Mouse (Mus musculus) heart, postnatal 36 days (tissue): Measurements from ENCODE around the gene Fam227a. TPM values are rescaled to one million over a fixed set of nuclear protein-coding genes. Genes with fewer than 3 reads are reported as not detected.

ENCODE experiments used
- DNase-seq, 2 experiments: peaks; one replicate each; pipeline ENCODE4 v3.0.0; 2021 to 2022
- intact Hi-C: fragments of 180-260 bp; cut with DNase I; formaldehyde crosslinking; loops from one replicate; pipeline ENCODE4 v1.15.1; 2025
- total RNA-seq, 2 experiments: library from RNA; stranded (reverse); gene quantifications; 2 replicates each; pipeline ENCODE4 v1.2.3; 2021

The Fam227a gene
- total RNA-seq, 2 experiments from 2014 or later: 0.78 to 1.7 TPM

DNA sequence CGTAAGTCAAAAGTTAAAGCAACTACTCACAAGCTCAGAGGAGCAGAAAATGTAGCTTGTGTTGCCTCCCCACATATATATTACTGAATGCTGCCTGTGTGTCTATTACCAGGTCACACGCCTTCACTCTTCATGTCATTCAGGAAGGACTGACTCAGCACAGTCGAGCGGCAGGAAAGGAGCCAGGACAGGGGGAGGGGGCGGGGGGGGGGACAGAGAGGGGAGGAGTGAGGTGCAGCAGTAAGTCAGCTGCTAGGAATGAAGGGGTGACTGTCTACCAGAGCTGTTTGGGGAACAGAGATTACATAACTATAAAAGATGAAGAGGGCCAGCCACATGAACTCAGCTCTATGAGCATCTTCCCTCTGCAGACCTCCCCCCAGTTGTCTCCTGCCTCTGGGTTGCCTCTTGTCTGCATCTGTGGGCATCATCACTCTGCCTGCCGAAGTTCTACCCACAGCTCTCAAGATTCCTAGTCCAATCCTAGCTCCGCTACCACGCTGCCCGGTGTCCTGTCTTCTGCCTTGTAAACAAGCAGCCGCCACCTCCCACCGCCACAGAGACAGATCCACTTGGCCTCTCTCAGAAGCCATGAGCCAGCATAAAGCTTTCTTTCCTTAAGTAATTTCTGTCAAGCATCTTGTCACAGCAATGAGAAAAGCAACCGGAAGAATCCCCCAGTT, 17.5 kb downstream of the Fam227a start:
- intact Hi-C loops: no loop called here
- DNase-seq: no peak

DNA sequence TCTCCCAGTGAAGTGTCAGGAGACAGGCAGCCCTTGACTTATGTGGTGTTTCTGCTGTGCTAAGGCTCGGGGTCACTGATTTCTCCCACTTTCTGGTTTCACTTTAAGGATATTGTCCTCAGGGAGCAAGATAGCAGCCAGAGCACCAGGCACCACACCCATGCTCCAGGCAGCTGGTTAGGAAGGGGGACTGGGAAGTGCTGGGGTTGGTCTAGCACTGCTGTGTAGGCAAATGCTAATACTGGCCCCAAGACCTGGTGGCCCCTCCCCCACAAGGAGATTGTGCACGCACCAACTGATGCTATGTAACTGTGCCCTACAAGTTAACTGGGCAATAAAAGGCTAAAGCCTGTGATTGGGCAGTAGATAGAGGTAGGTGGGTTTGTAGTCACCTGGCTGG, 28.3 kb downstream of the Fam227a start:
- DNase-seq: no peak
- intact Hi-C loops: no loop called here

DNA sequence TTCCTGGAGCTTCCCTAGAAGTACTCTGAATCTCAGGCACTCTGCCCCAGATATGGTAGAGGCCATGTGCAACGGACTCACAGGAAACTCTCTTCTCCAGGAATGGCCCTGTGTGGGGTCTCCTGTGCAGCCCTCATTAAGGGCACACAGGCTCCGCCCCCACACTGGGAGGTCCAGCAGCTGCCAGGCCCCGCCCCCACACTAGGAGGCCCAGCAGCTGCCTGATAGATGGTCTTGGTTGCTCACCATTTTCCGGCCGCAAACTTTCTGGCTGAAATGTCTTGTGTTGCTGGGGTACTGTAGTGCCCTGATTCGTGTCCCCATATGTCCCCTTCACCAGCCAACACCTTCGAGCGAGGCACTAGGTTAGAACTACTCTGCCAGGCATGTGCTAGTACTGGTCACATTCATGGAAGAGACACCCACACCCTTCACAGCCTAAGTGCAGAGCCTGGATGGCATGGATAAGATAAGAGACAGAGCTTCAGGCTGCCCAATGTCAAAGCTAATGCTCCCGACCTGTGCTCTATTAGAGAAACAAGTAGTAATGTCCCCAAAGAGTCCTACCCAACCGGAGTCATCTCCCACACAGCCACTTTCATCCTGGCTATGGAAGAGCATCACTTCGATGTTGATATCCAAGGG, 38.9 kb downstream of the Fam227a start:
- intact Hi-C loops: no loop called here
- no peak for DNase-seq

DNA sequence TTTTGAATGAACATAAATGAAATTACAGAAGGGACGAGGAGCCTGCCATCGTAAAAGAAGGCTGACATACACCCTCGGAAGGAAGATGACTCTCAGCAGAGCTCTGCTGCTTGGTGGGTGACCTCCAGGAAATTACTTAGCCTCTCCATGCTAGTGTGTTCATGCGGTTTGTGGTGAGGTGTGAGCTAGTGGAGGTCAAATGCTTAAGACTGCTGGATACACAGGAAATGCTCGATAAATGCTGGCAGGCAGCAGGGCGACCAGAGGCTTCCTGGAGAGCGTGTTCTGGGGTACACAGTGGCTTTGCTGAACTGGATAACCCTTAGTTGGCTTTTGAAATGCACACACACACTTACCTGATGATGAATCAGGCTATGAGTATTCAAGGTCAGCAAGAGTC, 40.3 kb downstream of the Fam227a start:
- DNase-seq: no peak
- intact Hi-C loops: no loop called here

DNA sequence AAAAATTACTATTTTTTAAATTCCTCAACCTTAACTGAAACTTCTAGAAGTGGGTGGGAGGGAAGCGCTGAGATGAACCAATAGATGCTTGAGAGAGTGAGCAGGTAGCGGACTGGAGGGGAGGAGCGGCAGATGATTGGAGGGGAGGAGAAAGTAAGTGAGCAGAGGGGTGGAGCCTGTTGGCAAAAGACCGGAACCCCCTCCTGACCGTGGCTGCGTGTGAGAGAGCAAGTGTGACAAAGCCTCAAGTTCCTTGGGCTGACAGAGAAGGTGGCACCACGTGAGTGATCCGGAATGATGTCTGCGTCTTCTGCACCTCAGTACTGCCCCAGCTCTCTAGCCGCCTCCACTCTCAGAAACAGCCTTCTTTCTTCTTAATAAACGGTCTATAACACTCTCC, 41.6 kb downstream of the Fam227a start:
- intact Hi-C loops: no loop called here

DNA sequence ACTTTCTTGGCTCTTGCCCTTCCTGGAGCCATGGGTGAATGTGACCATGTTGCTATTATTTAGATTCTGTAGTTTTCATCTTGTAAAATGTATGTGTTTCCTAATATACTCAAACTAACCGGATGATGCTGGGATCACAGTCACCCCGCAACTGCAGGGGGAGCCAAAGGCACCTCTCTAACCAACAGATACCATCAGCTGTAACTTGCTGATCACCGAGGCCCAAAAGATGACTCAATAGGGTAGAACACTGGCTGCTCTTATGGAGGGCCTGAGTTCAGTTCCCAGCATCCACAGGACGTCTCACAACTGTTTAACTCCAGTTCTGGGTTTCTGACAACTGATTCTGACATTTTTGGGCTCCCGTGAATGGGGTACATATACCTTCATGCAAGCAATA, 42.0 kb downstream of the Fam227a start:
- DNase-seq: no peak
- intact Hi-C loops: no loop called here

More for the DNA sequence above, 41.6 kb downstream of the Fam227a start:
- no peak for DNase-seq

DNA sequence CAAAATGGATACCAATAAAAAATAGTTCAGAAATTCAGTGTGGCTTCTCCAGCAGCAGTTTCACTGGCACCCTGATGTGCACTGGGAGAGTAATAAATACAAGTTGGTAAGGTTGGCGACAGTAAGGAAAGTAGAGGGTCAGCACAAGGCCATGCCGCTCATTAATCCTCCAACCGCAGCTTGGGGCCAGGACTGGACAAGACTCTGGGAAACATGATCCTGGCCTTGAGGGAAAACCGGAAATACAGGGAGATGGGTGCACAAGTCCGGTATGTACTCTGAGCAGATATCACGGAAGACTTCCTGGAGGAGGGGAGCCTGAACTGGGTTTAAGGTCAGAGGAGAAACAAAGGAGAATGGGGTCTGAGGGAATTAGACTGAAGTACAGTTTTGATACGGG, 43.3 kb downstream of the Fam227a start:
- no peak for DNase-seq
- intact Hi-C loops: no loop called here

DNA sequence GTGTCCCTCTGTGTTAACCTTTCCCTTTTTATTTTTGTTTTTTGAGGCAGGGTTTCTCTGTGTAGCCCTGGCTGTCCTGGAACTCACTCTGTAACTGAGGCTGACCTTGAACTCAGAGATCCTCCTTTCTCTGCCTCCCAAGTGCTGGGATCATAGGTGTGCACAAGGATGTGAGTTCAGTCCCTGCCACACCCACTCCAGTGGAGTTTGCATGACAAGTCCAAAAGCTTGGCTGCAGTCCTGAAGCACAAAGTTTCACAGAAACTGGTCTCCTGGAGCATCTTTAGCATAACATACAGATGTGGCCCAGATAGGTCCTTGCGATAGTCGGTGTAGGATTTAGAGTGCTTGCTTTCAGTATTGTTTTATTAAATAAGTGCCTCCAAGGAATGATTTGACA, 49.5 kb downstream of the Fam227a start:
- intact Hi-C loops: loop anchor here (5.0 kb wide), 1 partner anchor 367 kb away; no protein-coding TSS in a partner anchor
- no peak for DNase-seq

DNA sequence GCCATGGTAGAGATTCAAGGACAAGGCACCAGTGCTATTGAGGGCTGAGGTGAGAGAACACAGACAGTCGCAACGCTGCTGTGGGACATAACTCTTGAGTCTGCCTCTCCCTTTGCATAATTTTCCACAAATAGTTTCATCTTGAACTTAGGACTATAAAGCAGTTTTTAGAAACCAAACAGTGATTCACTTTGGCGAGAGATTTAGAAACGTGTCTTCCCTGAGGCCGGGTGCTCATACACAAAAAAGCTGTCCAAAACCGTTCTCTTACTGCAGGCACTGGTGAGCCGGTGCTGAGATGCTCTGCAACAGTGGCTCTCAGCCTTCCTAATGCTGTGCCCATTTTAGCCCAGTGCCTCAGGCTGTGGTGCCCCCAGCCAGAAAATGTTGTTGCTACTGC, 50.5 kb downstream of the Fam227a start:
- intact Hi-C loops: loop anchor here (5.0 kb wide), 1 partner anchor 366 kb away; no protein-coding TSS in a partner anchor
- DNase-seq: no peak

DNA sequence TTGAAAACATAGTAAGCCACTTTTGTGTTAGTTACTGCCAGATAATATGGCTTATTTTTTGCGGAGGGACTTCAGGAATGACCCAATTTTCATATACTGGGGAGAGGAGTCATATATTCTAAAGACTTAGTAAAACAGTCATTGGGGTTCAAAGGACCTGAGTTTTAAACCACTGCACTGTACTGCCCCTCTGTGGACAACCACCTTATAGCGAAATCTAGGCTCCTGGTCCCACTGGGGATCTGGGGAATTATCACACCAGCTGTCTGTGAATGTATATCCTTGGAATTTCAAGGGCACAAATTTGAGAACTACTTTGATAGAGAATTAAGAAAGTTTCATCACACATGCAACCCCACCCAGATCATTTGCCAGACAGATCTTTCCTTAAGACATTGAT, 51.0 kb downstream of the Fam227a start:
- DNase-seq: no peak
- intact Hi-C loops: loop anchor here (2.0 to 5.0 kb wide), 2 partner anchors 365 to 383 kb away; no protein-coding TSS in a partner anchor

DNA sequence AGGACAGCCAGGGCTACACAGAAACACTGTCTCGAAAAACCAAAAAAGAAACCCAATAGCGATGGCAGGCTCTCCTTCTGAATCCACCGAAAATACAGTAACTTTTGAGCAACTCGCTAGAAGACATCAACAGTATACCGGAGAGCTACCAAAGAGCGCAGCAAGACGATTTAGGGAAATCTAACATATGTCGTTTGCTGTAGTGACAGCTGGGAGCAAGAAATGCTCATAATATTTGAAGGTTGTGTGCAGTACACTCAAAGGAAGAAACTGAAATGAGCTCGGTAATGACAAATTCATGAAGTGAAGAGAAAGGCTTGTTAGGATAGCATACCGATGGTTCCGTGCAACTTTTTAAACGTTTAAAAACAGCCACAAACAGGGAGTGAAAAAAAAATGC, 52.6 kb downstream of the Fam227a start:
- intact Hi-C loops: loop anchor here (2.0 to 5.0 kb wide), 2 partner anchors 364 to 381 kb away; no protein-coding TSS in a partner anchor
- no peak for DNase-seq

DNA sequence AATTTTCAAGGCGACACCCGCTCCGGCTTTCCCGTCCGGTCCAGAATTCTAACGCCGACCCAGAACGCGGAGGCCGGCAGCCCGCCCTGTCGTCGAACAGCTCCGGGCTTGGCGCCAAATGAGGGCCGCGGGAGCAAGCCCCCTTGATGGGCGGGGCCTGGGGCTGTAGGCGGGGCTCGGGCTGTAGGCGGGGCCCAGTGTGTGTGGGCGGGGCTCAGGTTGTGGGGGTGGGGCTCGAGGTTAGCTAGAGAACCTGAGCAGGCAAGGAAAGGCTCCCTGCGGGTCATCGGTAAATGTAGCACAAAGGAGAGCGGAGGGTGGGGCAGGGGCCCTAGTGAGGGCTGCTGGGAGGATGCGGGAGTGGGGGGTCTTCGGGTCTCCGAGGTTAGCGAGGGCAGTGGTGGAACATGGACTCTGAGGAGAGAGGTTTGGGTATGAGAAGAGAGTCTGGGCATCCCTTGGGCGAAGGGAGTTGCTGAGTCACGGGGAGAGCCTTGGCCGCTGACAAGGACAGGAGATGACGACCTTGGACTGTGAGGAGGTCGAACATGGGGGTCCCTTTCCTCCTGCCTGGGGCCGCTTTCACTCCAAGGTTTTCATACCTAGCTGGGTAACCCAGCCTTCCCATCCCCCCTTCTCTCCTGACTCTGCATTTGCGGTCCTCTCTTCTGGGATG, 53.6 kb downstream of the Fam227a start, which contains the start of gene Dmc1:
TSS of gene Dmc1 (minus strand) at position 120 of the 676 bp plus-strand sequence.
- DNase-seq: peak; percentile 15 to 21
- intact Hi-C loops: loop anchor here (5.0 kb wide), 1 partner anchor 363 kb away; no protein-coding TSS in a partner anchor

DNA sequence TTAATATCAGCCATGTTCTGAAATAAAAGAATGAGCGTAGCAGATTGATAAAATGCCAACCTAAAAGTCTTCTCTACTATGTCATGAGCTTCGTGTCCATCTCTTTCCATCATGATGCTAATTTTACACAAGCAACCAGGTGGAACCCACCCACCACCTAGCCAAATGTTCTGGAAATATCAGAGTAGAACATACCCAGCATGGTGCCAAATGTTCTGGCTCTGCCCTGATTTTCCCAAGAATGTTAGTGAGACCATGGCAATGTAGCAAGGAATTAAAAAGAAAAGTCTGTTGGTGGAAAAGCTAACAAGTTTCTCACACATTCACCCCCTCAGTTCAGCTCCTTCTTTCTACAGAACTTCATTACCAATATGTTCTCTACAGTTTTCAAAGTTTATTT, 58.6 kb downstream of the Fam227a start:
- DNase-seq: no peak
- intact Hi-C loops: no loop called here

DNA sequence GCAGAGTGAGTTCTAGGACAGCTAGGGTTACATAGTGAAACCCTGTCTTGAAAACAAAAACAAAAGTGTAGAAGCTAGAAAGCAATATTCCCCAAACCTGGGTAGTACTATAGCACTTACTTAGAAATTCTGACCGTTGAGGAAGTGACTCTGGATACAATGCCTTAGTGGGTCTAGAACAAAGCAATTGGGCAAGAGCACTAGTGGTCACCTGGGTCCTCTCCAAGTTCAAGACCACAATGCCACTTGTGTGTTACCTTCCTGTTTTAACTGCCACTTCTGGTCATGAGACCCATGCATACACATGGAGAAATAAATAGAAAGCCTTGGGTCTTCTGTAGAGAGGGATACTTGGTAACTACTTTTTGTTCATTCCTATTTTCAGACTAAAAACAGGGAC, 60.0 kb downstream of the Fam227a start:
- intact Hi-C loops: no loop called here

DNA sequence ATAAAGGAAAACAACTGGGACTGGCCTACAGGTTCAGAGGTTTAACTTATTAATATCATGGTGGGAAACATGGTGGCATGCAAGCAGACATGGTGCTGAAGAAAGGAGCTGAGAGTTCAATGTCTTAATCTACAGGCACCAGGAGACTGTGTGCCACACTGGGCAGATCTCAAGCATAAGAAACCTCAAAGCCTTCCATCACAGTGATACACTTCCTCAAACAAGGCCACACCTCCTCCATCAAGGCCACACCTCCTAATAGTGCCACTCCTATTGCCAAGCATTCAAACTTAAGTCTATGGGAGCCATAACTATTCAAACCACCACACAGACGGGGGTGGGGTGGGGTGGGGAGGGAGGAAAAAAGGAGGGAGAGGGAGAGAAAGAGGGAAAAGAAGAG, 77.2 kb downstream of the Fam227a start:
- no peak for DNase-seq
- intact Hi-C loops: no loop called here

More for the DNA sequence above, 60.0 kb downstream of the Fam227a start:
- DNase-seq: no peak

DNA sequence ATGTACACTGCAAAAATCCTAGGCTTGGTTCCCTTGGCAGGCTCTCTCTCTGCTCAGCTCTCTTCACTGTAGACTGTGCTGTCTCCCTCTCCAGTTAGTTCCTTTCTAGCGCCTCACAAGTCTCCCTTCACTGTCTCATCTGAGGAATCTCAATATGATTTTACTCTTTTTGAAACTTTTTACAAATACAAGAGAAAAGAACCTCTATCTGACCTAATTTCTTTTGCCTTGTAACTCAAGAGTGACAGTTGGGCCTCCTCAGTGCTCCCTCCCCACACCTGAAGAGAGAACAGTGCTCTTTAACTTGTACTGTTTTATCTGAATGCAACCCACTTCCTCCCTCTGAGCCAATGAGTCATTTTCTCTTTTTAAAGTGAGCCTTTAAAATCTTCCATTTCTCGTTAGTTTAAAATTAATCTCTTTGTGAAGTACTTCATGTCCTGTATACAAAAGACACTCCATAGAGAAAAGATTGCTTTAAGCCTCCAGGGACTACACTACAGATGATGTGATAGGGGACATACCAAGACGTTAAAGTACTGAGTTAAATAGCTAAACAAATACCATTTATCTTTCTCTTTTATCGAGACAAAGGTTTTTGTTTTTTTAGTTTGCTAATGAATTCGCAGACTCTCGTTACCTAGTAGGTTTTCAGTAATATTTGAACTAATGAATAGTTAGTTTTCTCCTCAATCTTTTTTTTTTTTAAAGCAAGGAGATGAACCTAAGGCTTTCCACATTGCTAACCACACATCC, 80.9 kb downstream of the Fam227a start:
- intact Hi-C loops: no loop called here
- no peak for DNase-seq

DNA sequence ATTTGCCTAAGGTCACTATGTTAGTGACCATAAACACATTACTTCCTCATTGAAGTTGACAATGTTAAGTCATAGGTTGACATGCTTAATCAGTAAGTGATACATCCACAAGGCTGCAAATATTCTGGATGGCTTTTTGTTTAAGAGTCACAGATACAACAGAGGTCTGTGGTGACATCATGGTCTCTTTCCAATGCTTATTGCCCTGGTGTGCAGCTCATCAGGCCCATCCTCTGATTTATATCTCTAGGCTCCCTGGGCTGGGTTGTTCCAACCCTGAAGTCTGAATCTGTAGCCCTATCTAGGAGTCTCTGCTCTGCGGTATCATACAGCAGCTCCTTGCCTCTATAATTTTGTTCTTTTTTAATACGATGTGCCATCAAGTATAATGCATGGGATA, 81.8 kb downstream of the Fam227a start:
- DNase-seq: no peak
- intact Hi-C loops: no loop called here

DNA sequence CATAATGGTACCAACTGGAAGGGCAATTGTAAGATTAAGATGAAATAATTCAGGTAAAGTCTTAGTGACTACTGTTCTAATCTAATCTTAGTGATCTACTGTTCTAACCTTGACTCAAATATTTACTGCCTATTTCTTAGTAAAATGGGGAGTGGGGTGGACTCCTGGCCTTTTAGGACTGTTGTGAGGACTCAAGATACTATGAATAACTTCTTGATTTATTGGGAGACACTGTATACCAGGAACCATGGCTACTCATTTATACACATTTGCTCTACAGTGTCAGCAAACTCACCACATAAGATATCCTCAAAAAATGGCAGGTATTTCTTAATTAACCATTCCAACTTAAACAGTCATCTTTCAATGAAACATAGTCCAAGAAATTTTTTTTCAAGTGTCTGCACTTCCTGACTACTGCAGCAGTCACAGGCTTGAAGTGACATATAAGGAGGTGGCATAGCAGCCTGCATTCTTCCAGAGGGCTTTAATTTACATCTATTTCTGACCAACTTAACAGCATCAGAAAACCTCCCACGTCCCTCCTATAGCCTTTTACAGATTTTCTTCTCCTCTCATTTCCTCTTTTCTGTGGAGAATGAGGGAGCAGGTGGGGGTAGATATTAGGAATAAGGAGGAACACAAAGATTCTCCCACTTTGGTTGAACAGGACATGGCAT, 83.1 kb downstream of the Fam227a start:
- no peak for DNase-seq
- intact Hi-C loops: no loop called here

DNA sequence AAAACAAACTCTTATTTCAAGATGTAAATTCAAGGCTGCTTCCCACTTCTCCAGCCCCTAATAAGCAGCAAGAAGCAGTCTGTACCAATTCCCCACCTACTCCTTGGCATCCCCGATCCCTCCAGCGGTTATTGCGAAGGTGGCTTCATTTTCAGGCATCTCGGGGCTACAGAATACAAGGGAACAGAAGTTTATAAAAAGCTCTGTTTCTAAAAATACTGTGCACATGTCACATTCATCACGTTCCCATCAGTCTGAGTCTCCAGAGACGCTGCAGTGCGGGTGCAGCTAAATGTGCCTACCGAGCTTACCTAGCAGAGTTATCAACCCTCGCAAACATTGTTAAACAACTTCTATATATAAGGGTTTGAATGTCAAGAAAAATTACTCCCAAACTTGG, 96.3 kb downstream of the Fam227a start:
- intact Hi-C loops: no loop called here
- DNase-seq: no peak

DNA sequence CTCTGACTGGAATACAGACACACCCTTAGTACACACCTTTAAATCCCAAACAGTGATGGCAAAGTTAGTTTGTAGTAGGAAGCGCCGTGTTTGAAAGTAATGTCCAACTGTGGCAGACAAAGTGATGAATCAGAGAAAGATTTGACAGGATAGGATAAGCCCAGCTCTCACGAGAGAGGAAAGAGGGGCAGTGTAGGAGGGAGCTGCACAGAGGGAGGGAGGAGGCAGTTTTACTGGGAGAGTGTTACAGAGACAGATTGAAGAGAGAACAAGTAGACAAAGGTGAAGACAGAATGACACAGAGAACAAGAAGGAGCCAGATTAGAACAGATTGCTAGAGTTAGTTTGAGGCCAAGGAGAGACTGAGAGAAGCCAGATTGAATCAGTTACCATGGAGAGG, 99.1 kb downstream of the Fam227a start:
- DNase-seq: no peak
- intact Hi-C loops: no loop called here
